Mouse (Mus musculus) spleen, postnatal 14 days (tissue): ENCODE measurements around the gene Vmn1r66.
"Not testable (repeated sequence)": the region's sequence is repeated elsewhere in the genome, so short reads cannot be mapped to it uniquely, and the experiment has no call there.

Source experiments
- DNase-seq, 2 experiments: peaks; one replicate each; pipeline ENCODE4 v3.0.0; 2021 to 2022; ENCODE audit warnings: low spot score in 2 of 2

The Vmn1r66 gene

DNA sequence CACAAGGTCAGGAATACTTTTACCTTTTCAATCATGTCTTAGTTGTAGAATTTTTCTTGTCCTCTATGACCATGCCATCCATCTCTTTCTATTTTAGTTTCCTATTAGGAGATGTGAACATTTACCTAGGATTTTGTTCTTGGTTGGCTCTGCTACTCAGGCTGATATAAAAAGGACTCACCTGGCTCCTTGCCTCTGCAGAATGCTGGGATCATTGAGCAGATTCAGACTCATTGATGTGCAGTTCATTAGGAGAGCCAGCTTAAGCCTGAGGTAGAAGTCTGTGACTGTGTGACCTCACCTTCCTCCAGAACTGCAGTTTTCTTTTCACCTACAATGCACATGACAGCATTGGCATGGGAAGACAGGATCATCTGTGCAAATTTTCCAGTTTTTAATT is at the start of gene Vmn1r66:
Vmn1r66 (minus strand) TSS at position 101 of the 400 bp plus-strand sequence.
- no peak for DNase-seq

DNA sequence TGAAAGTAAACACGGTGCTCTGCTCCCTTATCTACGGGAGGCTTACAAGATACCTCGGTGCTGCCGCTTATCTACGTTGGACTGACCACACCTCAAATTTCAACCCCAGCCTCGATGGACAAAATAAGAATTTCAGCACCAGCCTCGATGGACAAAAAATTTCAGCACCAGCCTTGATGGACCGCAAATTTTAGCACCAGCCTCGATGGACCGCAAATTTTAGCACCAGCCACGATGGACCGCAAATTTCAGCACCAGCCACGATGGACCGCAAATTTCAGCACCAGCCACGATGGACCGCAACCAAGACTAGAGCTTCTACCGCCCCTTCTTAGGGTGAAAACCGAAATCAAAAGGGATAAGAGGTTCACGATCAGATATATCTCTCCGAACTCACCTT is 47.7 kb upstream of the Vmn1r66 start:
- DNase-seq, result not testable (repeated sequence)

DNA sequence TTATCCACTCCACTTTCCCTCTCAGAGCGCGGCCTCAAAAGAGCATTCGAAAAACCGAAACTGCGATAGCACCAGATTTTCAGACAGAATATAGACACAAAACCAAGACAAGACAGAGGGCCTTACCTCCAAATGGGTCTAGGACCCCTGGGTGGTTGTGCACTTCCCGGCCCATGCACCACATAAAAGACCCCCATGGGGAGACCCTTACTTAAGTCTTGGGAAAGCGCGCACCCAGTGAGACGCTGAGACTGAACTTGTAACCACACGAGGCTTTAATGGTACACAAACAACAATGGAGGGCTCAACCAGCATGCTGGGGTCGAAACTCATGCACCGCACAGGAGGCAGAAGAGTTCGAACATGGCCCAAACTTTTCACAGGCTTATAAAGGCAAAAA is 25.7 kb downstream of the Vmn1r66 start:
- DNase-seq, result no peak

DNA sequence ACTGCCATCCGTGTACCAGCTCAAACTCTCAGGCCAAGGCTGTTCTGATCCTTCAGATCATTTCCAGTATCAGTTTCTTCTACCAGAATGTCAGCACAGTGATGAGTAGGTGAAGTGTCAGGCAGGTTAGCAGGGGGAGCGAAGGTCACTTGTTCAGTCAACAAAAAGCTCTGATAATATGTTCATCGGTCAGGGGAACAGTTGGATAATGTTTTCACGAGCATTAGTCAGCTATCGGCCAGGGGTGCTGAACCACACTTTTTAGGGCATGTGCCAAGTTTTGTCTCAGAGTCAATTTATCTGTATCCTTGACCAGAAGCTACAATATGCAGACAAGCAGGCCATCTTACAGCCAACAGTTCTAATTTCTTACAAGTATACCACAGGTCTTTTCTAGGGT is 28.7 kb downstream of the Vmn1r66 start:
- DNase-seq, result no peak
